Mouse (Mus musculus) skeletal muscle tissue, adult 2 months (tissue): ENCODE data around the gene Psma5.
"Not testable (repeated sequence)": the region's sequence is repeated elsewhere in the genome, so short reads cannot be mapped to it uniquely, and the experiment has no call there.

Experiments
- DNase-seq: peaks from one replicate; pipeline ENCODE4 v3.0.0-alpha.2; 2012; ENCODE audit warnings: low read depth, low spot score

Psma5 gene

GRCm38 (mm10) chr3:108256719-108257637 lies at the start of gene Psma5:
TSS of gene Psma5 (plus strand) at chr3:108256926.
- peak; percentile 98 for DNase-seq

GRCm38 (mm10) chr3:108209001-108209400 lies 47.7 kb upstream of the Psma5 start:
- no peak for DNase-seq

- DNase-seq, result no peak
These were observed 47.2 kb upstream of the Psma5 start for GRCm38 (mm10) chr3:108209536-108209935.

GRCm38 (mm10) chr3:108209946-108210770 lies 46.6 kb upstream of the Psma5 start:
- DNase-seq, result peak; percentile 98

DNA sequence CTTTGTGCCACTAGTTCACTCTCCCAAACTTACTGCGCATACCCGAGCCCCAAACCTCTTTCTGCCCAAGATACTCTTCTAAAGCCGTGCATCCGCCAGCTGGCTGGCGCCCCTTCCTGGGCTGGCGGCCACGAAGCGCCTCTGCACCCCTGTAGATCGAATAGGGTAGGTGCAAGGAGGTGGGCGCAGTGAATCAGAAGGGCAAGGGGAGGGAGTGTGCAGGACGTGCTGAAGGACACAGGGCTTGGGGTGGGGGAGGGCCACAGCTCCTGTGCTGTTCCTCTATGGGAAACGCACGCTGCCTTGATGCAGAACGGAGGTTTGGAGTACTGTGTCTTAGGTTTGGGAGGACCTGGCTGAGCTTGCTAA lies 46.0 kb upstream of the Psma5 start, which contains the start of gene Atxn7l2:
TSS of gene Atxn7l2 (minus strand) at position 164 of the 369 bp plus-strand sequence.
- DNase-seq, result peak; percentile 82

GRCm38 (mm10) chr3:108211845-108212244 lies 44.9 kb upstream of the Psma5 start:
- DNase-seq, result no peak

- peak; percentile 94 for DNase-seq
These were observed 44.3 kb upstream of the Psma5 start for GRCm38 (mm10) chr3:108212406-108212805.

DNA sequence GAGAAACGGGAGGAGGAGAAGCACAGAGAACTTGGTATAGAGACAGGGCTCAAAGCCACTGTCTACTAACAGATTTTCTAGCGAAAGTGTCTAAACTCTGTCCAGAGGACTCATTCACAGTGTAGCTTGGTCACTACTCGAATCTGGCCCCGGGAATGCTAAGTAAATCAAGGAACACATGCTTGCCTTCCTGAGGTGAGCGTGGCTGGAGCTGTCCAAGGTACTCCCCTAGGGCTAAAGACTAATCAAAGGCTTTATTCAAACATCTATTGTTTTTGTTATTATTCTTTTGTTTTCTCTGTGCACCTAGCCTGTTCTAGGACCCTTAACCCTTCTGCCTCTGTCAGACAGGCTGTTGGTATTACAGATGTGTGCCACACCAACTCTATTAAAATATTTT lies 42.0 kb upstream of the Psma5 start:
- no peak for DNase-seq

DNA sequence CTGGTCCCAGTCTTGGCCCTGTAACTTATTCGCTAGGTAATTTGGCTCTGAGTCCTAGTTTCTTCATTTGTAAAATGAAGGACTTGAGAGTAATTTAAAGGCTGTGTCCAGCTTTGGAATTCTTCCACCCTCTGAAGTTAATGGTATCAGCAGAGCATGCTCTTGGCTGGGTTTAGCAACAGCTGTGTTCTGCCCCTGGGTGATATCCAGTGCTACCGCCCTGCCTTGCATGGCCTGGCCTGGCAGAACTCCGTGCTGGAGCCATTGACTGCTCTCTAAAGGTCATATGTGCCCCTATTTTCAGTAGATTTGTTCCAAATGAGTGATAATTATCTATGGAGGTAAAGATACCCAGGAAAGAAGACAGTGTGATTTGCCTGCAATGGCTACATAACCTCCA lies 36.1 kb upstream of the Psma5 start:
- peak; percentile 76 for DNase-seq

- DNase-seq, result peak; percentile 93
These were observed 30.8 kb upstream of the Psma5 start for GRCm38 (mm10) chr3:108225711-108226557.

GRCm38 (mm10) chr3:108226558-108227350 lies 30.0 kb upstream of the Psma5 start, which contains the start of gene Sypl2:
TSS of gene Sypl2 (minus strand) at chr3:108226648.
- peak; percentile 90 for DNase-seq

DNA sequence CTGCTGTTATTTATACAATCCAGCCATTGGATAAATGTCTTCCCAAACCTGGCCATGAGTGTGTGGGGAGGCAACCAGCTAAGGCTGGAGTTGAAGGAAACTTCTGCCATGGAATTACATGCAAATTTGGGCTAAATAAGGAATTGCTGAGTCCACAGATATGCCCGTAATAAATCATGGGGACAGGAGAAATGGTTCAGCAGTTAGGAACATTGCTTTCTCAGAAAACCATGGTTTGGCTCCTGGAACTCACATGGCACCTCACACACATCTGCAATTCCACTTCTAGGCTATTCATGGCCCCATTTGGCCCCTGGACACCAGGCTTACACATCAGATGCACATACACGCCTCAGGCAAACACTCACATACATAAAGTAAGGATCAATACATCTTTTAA lies 29.2 kb upstream of the Psma5 start:
- DNase-seq, result no peak

- no peak for DNase-seq
These were observed 25.1 kb upstream of the Psma5 start for GRCm38 (mm10) chr3:108231646-108232045.

GRCm38 (mm10) chr3:108237474-108238102 lies 19.1 kb upstream of the Psma5 start:
- not testable (repeated sequence) for DNase-seq

- DNase-seq, result no peak
These were observed 15.4 kb upstream of the Psma5 start for GRCm38 (mm10) chr3:108241243-108241839.

GRCm38 (mm10) chr3:108246857-108247256 lies 9.9 kb upstream of the Psma5 start:
- no peak for DNase-seq

DNA sequence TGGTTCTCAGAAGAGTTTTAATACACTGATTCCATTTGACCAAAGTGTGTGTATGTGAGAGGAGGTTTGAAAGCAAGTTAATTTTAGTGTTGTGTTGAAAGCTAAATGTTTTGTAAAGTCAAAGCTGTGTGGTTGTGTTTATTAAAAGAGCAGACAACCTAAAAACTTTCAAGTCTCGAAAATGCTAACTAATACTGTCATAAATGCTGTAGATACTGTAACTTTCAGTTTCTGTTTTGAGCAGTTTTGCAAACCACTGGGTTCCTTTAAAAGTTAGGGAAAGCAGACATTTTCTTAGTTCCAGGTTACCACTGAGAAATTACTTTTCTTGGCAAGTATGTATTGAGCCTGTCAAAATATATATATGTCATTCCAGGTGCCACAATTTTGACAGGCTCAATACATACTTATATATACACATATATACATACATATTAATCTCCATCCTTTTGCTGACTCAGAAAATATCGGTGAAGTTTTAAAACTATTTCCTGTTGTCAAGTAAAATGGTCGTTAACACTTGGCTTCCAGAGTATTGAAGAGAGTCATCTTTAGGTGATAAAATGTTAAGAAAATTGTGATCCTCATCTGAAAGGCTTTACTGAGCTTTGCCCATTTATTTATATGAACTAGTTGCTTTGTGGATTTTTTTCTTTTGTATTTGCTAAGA lies 1.2 kb downstream of the Psma5 start:
- no peak for DNase-seq

DNA sequence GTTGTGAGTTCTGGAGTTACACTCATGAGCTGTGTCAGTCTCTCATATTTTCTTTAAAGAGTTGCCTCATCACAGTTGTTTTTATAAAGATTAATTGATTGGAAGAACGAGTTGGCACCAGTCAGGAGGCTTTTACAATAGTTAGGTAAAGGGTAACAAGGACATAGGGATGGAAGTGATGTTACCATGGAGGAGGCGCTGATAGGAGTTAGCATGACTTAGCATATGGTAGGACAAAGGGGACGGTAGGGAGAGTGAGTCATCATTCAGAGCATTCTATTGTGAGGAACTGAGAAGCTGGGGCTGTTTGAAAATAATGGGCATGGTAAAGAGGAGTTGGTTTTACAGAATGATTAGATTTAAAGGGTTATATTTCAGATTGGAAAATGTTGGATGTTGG lies 2.6 kb downstream of the Psma5 start:
- no peak for DNase-seq

- not testable (repeated sequence) for DNase-seq
These were observed 22.8 kb downstream of the Psma5 start for GRCm38 (mm10) chr3:108279495-108279894.
